Mouse (Mus musculus): ENCODE measurements at regions not wholly inside any gene's neighbourhood (a gene's known extent, or its start where the extent isn't known, plus 50 kb on each side); places are given as distances from the start of the nearest gene placed in this dataset.

GRCm38 (mm10) chr4:131350268-131350667 lies 406.1 kb downstream of the Matn1 start:
- H3K4me3 ChIP-seq, result no peak overlapping the region
- no peak overlapping the region for H3K4me2 ChIP-seq
- ATAC-seq (ENCODE audit: insufficient number of reproducible peaks, insufficient read depth, low FRiP score, low TSS enrichment, low read depth), result no peak
- no peak overlapping the region for H3K9ac ChIP-seq
- no peaks in the 10 kb centered on the region for H3K9me3 ChIP-seq
- no peaks in the 10 kb centered on the region for H3K4me1 ChIP-seq
- H3K27ac ChIP-seq, result no peak overlapping the region
- 65% methylated on average over 7 of the region's 7 CpGs for WGBS
- peaks cover 13% of the 10 kb centered on the region for H3K27me3 ChIP-seq
- H3K36me3 ChIP-seq, result no peaks in the 10 kb centered on the region

DNA sequence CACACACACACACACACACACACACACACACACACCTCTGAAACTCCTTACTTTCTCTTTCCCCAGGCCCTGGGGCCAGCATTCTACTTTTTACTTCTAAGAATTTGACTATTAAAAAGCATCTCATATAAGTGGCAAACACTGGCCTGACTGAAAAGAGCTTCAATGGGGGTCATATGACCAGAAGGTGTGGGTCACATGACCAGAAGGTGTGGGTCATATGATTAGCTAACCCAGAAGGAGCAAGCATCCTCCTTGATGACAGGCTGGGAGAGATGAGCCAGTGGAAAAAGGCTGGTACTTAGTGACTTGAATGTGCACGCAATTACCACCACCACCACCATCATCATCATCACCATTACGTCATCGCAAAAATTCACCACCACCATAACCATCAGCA lies 410.7 kb downstream of the Matn1 start:
- Histone ChIP-seq H3K4me2 (no peak overlapping the region), H3K4me1 (no peaks in the 10 kb centered on the region), H3K27ac (no peak overlapping the region), H3K36me3 (no peaks in the 10 kb centered on the region), H3K4me3 (no peak overlapping the region), H3K9me3 (no peaks in the 10 kb centered on the region), H3K9ac (no peak overlapping the region), H3K27me3 (peaks cover 7% of the 10 kb centered on the region; the same call in 1 of the 2 replicates)
- WGBS, result 96% methylated on average over 3 of the region's 3 CpGs
- ATAC-seq (ENCODE audit: insufficient number of reproducible peaks, insufficient read depth, low FRiP score, low TSS enrichment, low read depth), result no peak

DNA sequence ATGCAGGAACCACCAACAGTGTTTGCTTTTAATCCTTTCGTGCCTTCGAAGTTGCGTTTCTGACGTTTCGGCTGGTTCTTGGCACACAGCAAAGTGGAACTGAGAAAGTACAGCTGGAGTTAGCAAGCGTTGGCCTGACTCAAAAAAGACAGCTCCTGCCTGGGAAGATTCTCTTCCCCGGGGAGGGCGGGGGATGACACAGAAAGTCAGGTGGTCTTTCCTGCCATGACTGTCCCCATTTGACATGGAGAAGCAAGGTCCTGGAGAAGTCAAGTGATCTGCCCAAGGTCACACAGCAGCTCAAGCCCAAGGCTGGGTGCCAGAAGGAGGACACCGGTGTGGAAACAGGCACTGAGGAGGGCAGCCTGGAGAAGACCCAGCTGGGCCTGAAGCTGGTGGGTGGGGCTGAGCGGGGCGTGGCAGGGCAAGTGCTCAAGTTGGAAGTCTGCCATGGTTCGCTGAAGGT lies 411.4 kb downstream of the Matn1 start:
- H3K36me3 ChIP-seq, result no peaks in the 10 kb centered on the region
- H3K27me3 ChIP-seq, result peaks cover 7% of the 10 kb centered on the region; the same call in 1 of the 2 replicates
- H3K4me2 ChIP-seq, result no peak overlapping the region
- H3K4me3 ChIP-seq, result no peak overlapping the region
- no peak for ATAC-seq (ENCODE audit: insufficient number of reproducible peaks, insufficient read depth, low FRiP score, low TSS enrichment, low read depth)
- H3K4me1 ChIP-seq, result no peaks in the 10 kb centered on the region
- no peak overlapping the region for H3K27ac ChIP-seq
- no peak overlapping the region for H3K9ac ChIP-seq
- H3K9me3 ChIP-seq, result no peaks in the 10 kb centered on the region
- 89% methylated on average over 12 of the region's 12 CpGs for WGBS

DNA sequence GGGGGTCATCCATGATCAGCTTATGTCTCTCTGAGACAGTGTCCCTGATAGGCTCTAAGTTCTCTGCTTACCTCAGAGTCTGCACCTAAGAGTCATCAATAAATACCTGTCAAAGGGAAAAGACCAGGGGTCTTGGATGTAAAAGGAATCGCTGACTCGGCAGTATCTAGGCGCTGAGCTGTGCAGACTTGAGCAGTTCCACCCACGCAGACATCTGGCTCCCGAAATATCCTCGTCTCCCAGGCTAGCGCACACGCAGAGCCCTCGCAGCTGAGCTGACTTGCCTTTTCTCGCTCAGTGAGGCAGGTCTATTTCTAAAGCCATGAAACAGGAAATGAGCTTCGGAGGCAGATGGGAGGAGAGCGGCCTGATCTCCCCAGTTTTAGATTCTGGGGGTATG lies 412.1 kb downstream of the Matn1 start:
- H3K4me3 ChIP-seq, result no peak overlapping the region
- no peak for ATAC-seq (ENCODE audit: insufficient number of reproducible peaks, insufficient read depth, low FRiP score, low TSS enrichment, low read depth)
- H3K9me3 ChIP-seq, result no peaks in the 10 kb centered on the region
- no peak overlapping the region for H3K4me2 ChIP-seq
- no peak overlapping the region for H3K9ac ChIP-seq
- H3K27ac ChIP-seq, result no peak overlapping the region
- WGBS, result 68% methylated on average over 12 of the region's 12 CpGs
- peaks cover 3% of the 10 kb centered on the region; the same call in 1 of the 2 replicates for H3K27me3 ChIP-seq
- H3K36me3 ChIP-seq, result no peaks in the 10 kb centered on the region
- no peaks in the 10 kb centered on the region for H3K4me1 ChIP-seq

GRCm38 (mm10) chr4:131363030-131363429 lies 418.8 kb downstream of the Matn1 start:
- H3K27ac ChIP-seq, result no peak overlapping the region
- WGBS, result 36% methylated on average over 1 of the region's 1 CpGs
- peak overlapping the region; percentile 41; the same call in 1 of the 2 replicates for H3K9ac ChIP-seq
- H3K4me2 ChIP-seq, result no peak overlapping the region
- H3K27me3 ChIP-seq, result 0 out of 2 replicates have a peak, but pooled peaks cover 3% of the 10 kb centered on the region
- H3K4me3 ChIP-seq, result no peak overlapping the region
- H3K9me3 ChIP-seq, result no peaks in the 10 kb centered on the region
- no peaks in the 10 kb centered on the region for H3K36me3 ChIP-seq
- ATAC-seq (ENCODE audit: insufficient number of reproducible peaks, insufficient read depth, low FRiP score, low TSS enrichment, low read depth), result no peak
- no peaks in the 10 kb centered on the region for H3K4me1 ChIP-seq

GRCm38 (mm10) chr4:131364671-131365252 lies 420.6 kb downstream of the Matn1 start:
- H3K4me2 ChIP-seq, result no peak overlapping the region
- no peaks in the 10 kb centered on the region for H3K36me3 ChIP-seq
- 36% methylated on average over 6 of the region's 6 CpGs for WGBS
- no peak overlapping the region for H3K27ac ChIP-seq
- no peak for ATAC-seq (ENCODE audit: insufficient number of reproducible peaks, insufficient read depth, low FRiP score, low TSS enrichment, low read depth)
- no peak overlapping the region for H3K9ac ChIP-seq
- no peaks in the 10 kb centered on the region for H3K9me3 ChIP-seq
- no peak overlapping the region for H3K4me3 ChIP-seq
- no peaks in the 10 kb centered on the region for H3K4me1 ChIP-seq
- 0 out of 2 replicates have a peak, but pooled peaks cover 3% of the 10 kb centered on the region for H3K27me3 ChIP-seq

DNA sequence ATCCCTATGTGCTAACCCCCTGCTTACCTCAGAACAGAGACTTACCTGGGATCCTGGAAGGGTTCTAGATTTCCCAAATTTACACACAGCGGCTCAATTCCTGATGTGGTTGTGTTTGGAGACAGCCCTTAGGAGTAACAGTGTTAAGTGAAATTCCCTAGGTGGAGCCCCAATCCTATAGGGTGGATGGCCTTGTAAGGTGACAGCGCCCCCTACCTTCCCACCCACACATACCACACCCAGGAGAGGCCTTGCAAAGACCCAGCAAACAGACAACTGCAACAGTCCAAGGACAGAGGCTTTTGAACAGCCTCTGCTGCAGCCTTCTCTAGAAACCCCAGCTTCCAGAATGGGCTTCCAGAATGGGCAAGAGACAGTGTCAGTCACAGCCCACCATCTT lies 421.8 kb downstream of the Matn1 start:
- Histone ChIP-seq H3K36me3 (no peaks in the 10 kb centered on the region), H3K27ac (no peak overlapping the region), H3K4me3 (no peak overlapping the region), H3K9ac (no peak overlapping the region), H3K4me2 (no peak overlapping the region), H3K27me3 (0 out of 2 replicates have a peak, but pooled peaks cover 3% of the 10 kb centered on the region), H3K9me3 (no peaks in the 10 kb centered on the region), H3K4me1 (peaks cover 3% of the 10 kb centered on the region; the same call in 1 of the 2 replicates)
- ATAC-seq (ENCODE audit: insufficient number of reproducible peaks, insufficient read depth, low FRiP score, low TSS enrichment, low read depth), result no peak
- 62% methylated on average over 2 of the region's 2 CpGs for WGBS

GRCm38 (mm10) chr4:131366656-131367055 lies 422.5 kb downstream of the Matn1 start:
- 0 out of 2 replicates have a peak, but pooled peaks cover 3% of the 10 kb centered on the region for H3K27me3 ChIP-seq
- H3K4me2 ChIP-seq, result no peak overlapping the region
- no peak overlapping the region for H3K4me3 ChIP-seq
- WGBS, result 38% methylated on average over 1 of the region's 1 CpGs
- no peak for ATAC-seq (ENCODE audit: insufficient number of reproducible peaks, insufficient read depth, low FRiP score, low TSS enrichment, low read depth)
- peaks cover 3% of the 10 kb centered on the region; the same call in 1 of the 2 replicates for H3K4me1 ChIP-seq
- no peaks in the 10 kb centered on the region for H3K9me3 ChIP-seq
- H3K36me3 ChIP-seq, result no peaks in the 10 kb centered on the region
- no peak overlapping the region for H3K9ac ChIP-seq
- H3K27ac ChIP-seq, result no peak overlapping the region

GRCm38 (mm10) chr4:131372517-131372916 lies 428.3 kb downstream of the Matn1 start:
- 80% methylated on average over 16 of the region's 16 CpGs for WGBS
- no peak overlapping the region for H3K4me3 ChIP-seq
- no peaks in the 10 kb centered on the region for H3K27me3 ChIP-seq
- H3K4me1 ChIP-seq, result peaks cover 3% of the 10 kb centered on the region; the same call in 1 of the 2 replicates
- ATAC-seq (ENCODE audit: insufficient number of reproducible peaks, insufficient read depth, low FRiP score, low TSS enrichment, low read depth), result no peak
- no peak overlapping the region for H3K9ac ChIP-seq
- no peak overlapping the region for H3K27ac ChIP-seq
- no peak overlapping the region for H3K4me2 ChIP-seq
- H3K36me3 ChIP-seq, result no peaks in the 10 kb centered on the region
- H3K9me3 ChIP-seq, result no peaks in the 10 kb centered on the region

- Histone ChIP-seq H3K27ac (no peak overlapping the region), H3K36me3 (no peaks in the 10 kb centered on the region), H3K27me3 (no peaks in the 10 kb centered on the region), H3K9ac (no peak overlapping the region), H3K9me3 (no peaks in the 10 kb centered on the region), H3K4me1 (peaks cover 3% of the 10 kb centered on the region; the same call in 1 of the 2 replicates), H3K4me2 (no peak overlapping the region), H3K4me3 (no peak overlapping the region)
- 80% methylated on average over 3 of the region's 3 CpGs for WGBS
- no peak for ATAC-seq (ENCODE audit: insufficient number of reproducible peaks, insufficient read depth, low FRiP score, low TSS enrichment, low read depth)
Measured at GRCm38 (mm10) chr4:131373172-131373571, 429.0 kb downstream of the Matn1 start.

DNA sequence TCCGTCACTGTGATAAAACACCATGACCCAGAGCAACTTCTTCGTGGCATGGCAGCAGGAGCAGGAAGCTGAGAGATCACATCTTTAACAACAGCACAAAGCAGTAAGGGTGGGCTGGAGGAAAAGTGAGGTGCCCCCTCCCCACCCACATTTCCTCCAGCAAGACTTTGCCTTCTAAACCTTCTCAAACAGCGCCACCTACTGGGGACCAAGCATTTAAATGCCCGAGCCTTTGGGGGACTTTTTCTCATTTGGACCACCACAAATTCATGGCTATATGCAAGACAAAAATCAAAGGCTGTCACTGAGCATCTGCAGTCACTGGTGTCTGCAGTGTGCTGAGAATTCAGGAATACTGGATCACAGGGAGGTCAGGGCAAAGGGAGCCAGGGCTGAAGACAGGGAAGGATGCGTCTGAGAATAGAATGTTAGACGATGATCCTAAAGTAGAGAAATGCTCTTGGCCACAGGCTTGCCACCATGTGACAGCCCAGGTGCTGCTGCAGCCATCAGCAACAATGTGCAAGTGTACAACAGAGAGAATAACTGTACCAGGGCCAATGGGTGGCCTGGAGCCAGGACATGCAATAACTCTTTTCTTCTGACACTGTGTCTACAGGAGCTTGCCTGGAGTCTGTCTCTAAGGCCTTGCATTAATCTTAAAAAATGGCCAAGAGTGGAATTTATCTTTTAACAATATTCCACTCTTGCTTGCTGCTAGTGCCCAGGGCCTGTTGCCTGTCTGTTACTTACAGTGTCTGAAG lies 430.5 kb downstream of the Matn1 start:
- no peaks in the 10 kb centered on the region for H3K9me3 ChIP-seq
- peaks cover 3% of the 10 kb centered on the region; the same call in 1 of the 2 replicates for H3K4me1 ChIP-seq
- H3K27ac ChIP-seq, result no peak overlapping the region
- no peak overlapping the region for H3K4me2 ChIP-seq
- no peak for ATAC-seq (ENCODE audit: insufficient number of reproducible peaks, insufficient read depth, low FRiP score, low TSS enrichment, low read depth)
- no peaks in the 10 kb centered on the region for H3K36me3 ChIP-seq
- WGBS, result 86% methylated on average over 6 of the region's 6 CpGs
- no peaks in the 10 kb centered on the region for H3K27me3 ChIP-seq
- H3K9ac ChIP-seq, result no peak overlapping the region
- no peak overlapping the region for H3K4me3 ChIP-seq

- ATAC-seq (ENCODE audit: insufficient number of reproducible peaks, insufficient read depth, low FRiP score, low TSS enrichment, low read depth), result no peak
- Histone ChIP-seq H3K9me3 (no peaks in the 10 kb centered on the region), H3K4me3 (no peak overlapping the region), H3K27me3 (no peaks in the 10 kb centered on the region), H3K9ac (no peak overlapping the region), H3K27ac (peak overlapping the region; percentile 39; the same call in 1 of the 2 replicates), H3K4me2 (no peak overlapping the region), H3K36me3 (no peaks in the 10 kb centered on the region), H3K4me1 (peaks cover 26% of the 10 kb centered on the region)
- WGBS, result 50% methylated on average over 9 of the region's 9 CpGs
Measured at GRCm38 (mm10) chr4:131381063-131381462, 436.9 kb downstream of the Matn1 start.
